Mouse (Mus musculus) ES-E14 (cell line): ENCODE results near the gene Hoxd13. TPM values are rescaled to one million over a fixed set of nuclear protein-coding genes. Genes with fewer than 3 reads are reported as not detected.

Experiments
- DNase-seq: peaks from one replicate; pipeline ENCODE4 v3.0.0-alpha.2; 2013; ENCODE audit warnings: low read depth, low spot score
- H3K27ac ChIP-seq: 2 replicates; pipeline ENCODE4 v1.5.1; 2012; ENCODE audit warnings: low read depth, mild to moderate bottlenecking, low read length, moderate library complexity, mixed read lengths; ENCODE audit not compliant: poor library complexity, insufficient read depth, severe bottlenecking
- H3K36me3 ChIP-seq: 2 replicates; pipeline ENCODE4 v1.6.1; 2012; ENCODE audit warnings: mild to moderate bottlenecking, low read length, moderate library complexity, mixed read lengths; ENCODE audit not compliant: control insufficient read depth, poor library complexity, insufficient read depth, severe bottlenecking
- H3K4me1 ChIP-seq, 2 experiments: fragments of 150-350 bp in 1 of 2; sonication (generic) in 1 of 2; 2 replicates each; pipeline ENCODE4 v1.6.1; 2012; ENCODE audit warnings: low read length in 2 of 2, mild to moderate bottlenecking in 1 of 2, mixed read lengths in 1 of 2; ENCODE audit not compliant: control insufficient read depth in 2 of 2, insufficient read depth in 2 of 2, poor library complexity in 1 of 2
- H3K4me3 ChIP-seq, 2 experiments: fragments of 150-350 bp in 1 of 2; sonication (generic) in 1 of 2; 2 replicates each; pipeline ENCODE4 v1.5.1; 2012; ENCODE audit warnings: low read length in 2 of 2, low read depth in 1 of 2, mild to moderate bottlenecking in 1 of 2, mixed read lengths in 1 of 2; ENCODE audit not compliant: insufficient read depth in 1 of 2, poor library complexity in 1 of 2, severe bottlenecking in 1 of 2
- H3K9ac ChIP-seq: 2 replicates; pipeline ENCODE4 v1.6.1; 2012; ENCODE audit warnings: low read depth, mild to moderate bottlenecking, low read length, mixed read lengths; ENCODE audit not compliant: poor library complexity, insufficient read depth, severe bottlenecking
- H3K9me3 ChIP-seq: fragments of 150-350 bp; sonication (generic); 2 replicates; pipeline ENCODE4 v1.6.1; 2012; ENCODE audit warnings: low read depth, mild to moderate bottlenecking, low read length; ENCODE audit not compliant: control insufficient read depth, insufficient read depth
- CHD2 ChIP-seq: IDR thresholded peaks from 2 replicates; pipeline ENCODE4 v1.6.1; 2014; ENCODE audit warnings: mild to moderate bottlenecking, low read depth, low read length, inconsistent platforms
- HCFC1 ChIP-seq: IDR thresholded peaks from 2 replicates; pipeline ENCODE4 v1.6.1; 2012; ENCODE audit warnings: low read length, inconsistent platforms, borderline replicate concordance; ENCODE audit not compliant: insufficient read depth
- MAFK ChIP-seq: IDR thresholded peaks from 2 replicates; pipeline ENCODE4 v1.6.1; 2014; ENCODE audit warnings: mild to moderate bottlenecking, low read depth, low read length, inconsistent platforms; ENCODE audit not compliant: insufficient read depth
- ZC3H11A ChIP-seq: IDR thresholded peaks from 2 replicates; pipeline ENCODE4 v1.6.1; 2012; ENCODE audit warnings: low read depth, mild to moderate bottlenecking, inconsistent platforms, low read length, borderline replicate concordance
- ZNF384 ChIP-seq: IDR thresholded peaks from 2 replicates; pipeline ENCODE4 v1.6.1; 2012; ENCODE audit warnings: low read depth, low read length, inconsistent platforms
- in situ Hi-C, 2 experiments: fragments of 600-800 bp; cut with MboI; formaldehyde crosslinking; loops; one replicate each; pipeline ENCODE4 v1.15.1; 2025; ENCODE audit warnings: low sequenced_read_pairs in 2 of 2, inconsistent platforms in 1 of 2; ENCODE audit not compliant: unreplicated experiment in 2 of 2
- total RNA-seq: library from RNA; depleted of rRNA; stranded (reverse); fragments of 300-350 nt; gene quantifications from 2 replicates; pipeline ENCODE4 v1.2.3, GENCODE M21; 2012

Gene Hoxd13
- total RNA-seq, 1 experiment: 0.98 TPM

GRCm38 (mm10) chr2:74685059-74685603, 17.0 kb downstream of the Hoxd13 start:
- Histone ChIP-seq H3K4me1 (peaks cover 0 to 5% of the 10 kb centered on the region in 2 experiments; a peak in 1 of 4 replicates), H3K9me3 (no peaks in the 10 kb centered on the region), H3K9ac (no peak overlapping the region), H3K27ac (no peak overlapping the region), H3K36me3 (no peaks in the 10 kb centered on the region), H3K4me3 (no peak overlapping the region)
- in situ Hi-C loops: loop anchor here (10.0 to 25.0 kb wide), 2 partner anchors 60 to 902 kb away; no protein-coding TSS in a partner anchor
- DNase-seq: no peak
- TF ChIP-seq MAFK: no peak
- no peak for TF ChIP-seq CHD2
- no peak for TF ChIP-seq ZC3H11A

GRCm38 (mm10) chr2:74686301-74686987, 18.3 kb downstream of the Hoxd13 start:
- no peak overlapping the region for H3K9ac ChIP-seq
- H3K27ac ChIP-seq: no peak overlapping the region
- H3K4me1 ChIP-seq: peaks cover 0 to 3% of the 10 kb centered on the region in 2 experiments; a peak in 1 of 4 replicates
- in situ Hi-C loops: loop anchor here (10.0 to 25.0 kb wide), 2 partner anchors 58 to 901 kb away; no protein-coding TSS in a partner anchor
- no peak for DNase-seq
- no peak overlapping the region for H3K4me3 ChIP-seq
- TF ChIP-seq ZNF384 (peak; percentile 98), MAFK (no peak), CHD2 (0 out of 2 replicates have a peak, but pooled peaks have one; percentile 19), HCFC1 (no peak)
- no peaks in the 10 kb centered on the region for H3K9me3 ChIP-seq
- H3K36me3 ChIP-seq: no peaks in the 10 kb centered on the region

GRCm38 (mm10) chr2:74686988-74687697, 19.0 kb downstream of the Hoxd13 start:
- Histone ChIP-seq H3K4me3 (no peak overlapping the region), H3K27ac (no peak overlapping the region), H3K36me3 (no peaks in the 10 kb centered on the region), H3K9me3 (no peaks in the 10 kb centered on the region), H3K9ac (no peak overlapping the region), H3K4me1 (peaks cover 0 to 4% of the 10 kb centered on the region in 2 experiments; a peak in 1 of 4 replicates)
- in situ Hi-C loops: loop anchor here (10.0 to 25.0 kb wide), 2 partner anchors 58 to 900 kb away; no protein-coding TSS in a partner anchor
- DNase-seq: no peak
- TF ChIP-seq MAFK (no peak), ZNF384 (0 out of 2 replicates have a peak, but pooled peaks have one; percentile 6)

GRCm38 (mm10) chr2:74687698-74688555, 19.8 kb downstream of the Hoxd13 start:
- Histone ChIP-seq H3K27ac (no peak overlapping the region), H3K9me3 (no peaks in the 10 kb centered on the region), H3K4me3 (no peak overlapping the region), H3K4me1 (peaks cover 0 to 1% of the 10 kb centered on the region in 2 experiments; a peak in 1 of 4 replicates), H3K9ac (no peak overlapping the region), H3K36me3 (no peaks in the 10 kb centered on the region)
- TF ChIP-seq CHD2 (no peak), MAFK (no peak), HCFC1 (no peak), ZNF384 (no peak), ZC3H11A (no peak)
- DNase-seq: no peak
- in situ Hi-C loops: loop anchor here (10.0 to 25.0 kb wide), 2 partner anchors 57 to 899 kb away; no protein-coding TSS in a partner anchor
